Mouse (Mus musculus) spleen, adult 2 months (tissue): Measurements from ENCODE around the gene Gabbr2. TPM values are rescaled to one million over a fixed set of nuclear protein-coding genes. Genes with fewer than 3 reads are reported as not detected.

Experiments used
- DNase-seq, 2 experiments: peaks; one replicate each; pipeline versions ENCODE4 v3.0.0 to v3.0.0-alpha.2; 2012 to 2021; ENCODE audit warnings: low spot score in 2 of 2, low read depth in 1 of 2
- H3K27ac ChIP-seq: fragments of 200-500 bp; 2 replicates; pipeline ENCODE4 v1.5.1; 2012; ENCODE audit warnings: low read length, inconsistent platforms; ENCODE audit not compliant: insufficient read depth
- H3K27me3 ChIP-seq: fragments of 200-500 bp; 2 replicates; pipeline ENCODE4 v1.6.1; 2012; ENCODE audit warnings: mild to moderate bottlenecking, moderate library complexity, low read length, inconsistent platforms; ENCODE audit not compliant: control insufficient read depth, insufficient read depth
- H3K36me3 ChIP-seq: fragments of 200-500 bp; 2 replicates; pipeline ENCODE4 v1.6.1; 2012; ENCODE audit warnings: mild to moderate bottlenecking, low read length, inconsistent platforms; ENCODE audit not compliant: control insufficient read depth, insufficient read depth
- H3K4me1 ChIP-seq: fragments of 200-500 bp; 2 replicates; pipeline ENCODE4 v1.6.1; 2011; ENCODE audit warnings: inconsistent platforms; ENCODE audit not compliant: control insufficient read depth, insufficient read depth, insufficient read length
- H3K4me3 ChIP-seq: fragments of 200-500 bp; 2 replicates; pipeline ENCODE4 v1.5.1; 2011; ENCODE audit warnings: mild to moderate bottlenecking, inconsistent platforms; ENCODE audit not compliant: insufficient read depth, insufficient read length; ENCODE audit errors: extremely low read depth
- CTCF ChIP-seq: fragments of 200-500 bp; IDR thresholded peaks from 2 replicates; pipeline ENCODE4 v1.5.1; 2011; ENCODE audit warnings: mild to moderate bottlenecking, inconsistent platforms; ENCODE audit not compliant: insufficient read depth, insufficient read length, insufficient replicate concordance; ENCODE audit errors: extremely low read depth
- POLR2A ChIP-seq: fragments of 200-500 bp; IDR thresholded peaks from 2 replicates; pipeline ENCODE4 v1.6.1; 2011; ENCODE audit warnings: low read depth, low read length, inconsistent platforms
- WGBS: fragments of 180-500 bp; shearing (Covaris S2); methylation state at CpG from one replicate; pipeline ENCODE4 v1.1.7; 2018; 5-methylcytosine and 5-hydroxymethylcytosine counted together
- polyA plus RNA-seq: library from polyadenylated mRNA; depleted of rRNA; stranded (reverse); fragments of >200 nt; gene quantifications from 2 replicates; pipeline ENCODE4 v1.2.3, GENCODE M21; 2012

The Gabbr2 gene
- polyA plus RNA-seq, 1 experiment, result not detected

DNA sequence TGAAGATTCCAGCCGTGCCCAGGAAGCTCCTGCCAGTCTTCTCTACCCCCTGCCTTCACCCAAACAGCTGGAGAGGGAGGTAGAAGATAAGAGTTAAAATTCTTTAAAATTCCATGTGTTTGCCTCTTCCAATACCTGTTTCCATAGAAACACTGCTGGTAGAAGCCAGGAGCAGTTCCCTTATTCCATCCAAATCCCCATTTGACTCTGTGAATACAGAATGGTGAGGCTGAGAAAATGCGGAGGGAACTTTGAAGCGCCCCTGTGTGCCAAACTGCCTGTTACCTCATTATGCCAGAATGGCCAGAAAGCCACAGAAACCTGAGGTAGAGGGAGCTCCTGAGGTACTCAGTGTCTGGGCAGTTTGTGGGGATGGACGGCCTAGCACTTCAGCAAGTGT is 281.1 kb downstream of the Gabbr2 start:
- no peak overlapping the region for H3K4me3 ChIP-seq
- H3K27me3 ChIP-seq, result no peaks in the 10 kb centered on the region
- TF ChIP-seq CTCF (no peak), POLR2A (no peak)
- no peaks in the 10 kb centered on the region for H3K4me1 ChIP-seq
- WGBS, result 94% methylated on average over 4 of the region's 4 CpGs
- H3K27ac ChIP-seq, result no peak overlapping the region
- no peak for DNase-seq
- H3K36me3 ChIP-seq, result no peaks in the 10 kb centered on the region

DNA sequence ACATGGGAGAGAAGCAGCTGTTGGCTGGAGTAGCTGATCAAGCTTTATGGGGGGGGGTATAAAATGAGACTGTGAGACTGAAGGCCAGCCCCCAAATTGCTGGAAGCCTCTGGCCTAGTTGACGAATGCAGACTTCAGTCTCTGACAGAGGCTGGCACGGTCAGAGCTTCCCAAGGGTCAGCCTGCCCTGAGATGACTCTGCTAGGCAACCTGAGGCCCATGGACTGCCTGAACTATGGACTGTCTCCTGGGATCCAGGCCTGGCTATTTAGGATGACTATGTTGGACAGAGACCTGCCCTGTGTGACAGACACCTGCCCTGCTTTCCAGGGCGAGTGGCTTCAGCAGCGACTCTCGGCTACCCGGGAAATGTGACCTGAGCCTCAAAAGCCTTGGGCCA is 281.7 kb downstream of the Gabbr2 start:
- no peaks in the 10 kb centered on the region for H3K27me3 ChIP-seq
- DNase-seq, result no peak
- H3K4me3 ChIP-seq, result no peak overlapping the region
- no peak for TF ChIP-seq CTCF
- TF ChIP-seq POLR2A, result no peak
- 88% methylated on average over 6 of the region's 6 CpGs for WGBS
- no peaks in the 10 kb centered on the region for H3K4me1 ChIP-seq
- no peaks in the 10 kb centered on the region for H3K36me3 ChIP-seq
- H3K27ac ChIP-seq, result no peak overlapping the region

DNA sequence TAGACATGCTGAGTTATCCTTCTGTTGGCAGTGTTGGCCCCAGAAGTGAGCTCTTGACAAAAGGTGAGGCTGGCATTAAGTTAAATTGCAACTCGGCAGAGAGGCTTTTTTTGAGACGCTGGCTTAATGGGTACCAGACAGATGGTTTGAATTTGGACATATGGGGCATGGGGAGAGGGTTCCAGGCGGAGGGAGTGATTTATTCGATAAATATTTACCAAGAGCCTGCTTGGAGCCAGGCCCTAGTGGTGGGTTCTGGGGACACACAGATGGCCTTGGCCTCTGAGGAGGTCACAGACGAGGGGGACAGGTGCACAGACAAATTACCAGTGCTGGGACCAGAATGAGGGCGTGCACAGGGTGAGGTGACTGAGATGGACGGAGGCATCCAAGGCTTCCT is 282.2 kb downstream of the Gabbr2 start:
- WGBS, result 90% methylated on average over 7 of the region's 7 CpGs
- TF ChIP-seq POLR2A (no peak), CTCF (no peak)
- DNase-seq, result no peak
- H3K4me1 ChIP-seq, result no peaks in the 10 kb centered on the region
- H3K27me3 ChIP-seq, result no peaks in the 10 kb centered on the region
- H3K36me3 ChIP-seq, result no peaks in the 10 kb centered on the region
- no peak overlapping the region for H3K4me3 ChIP-seq
- H3K27ac ChIP-seq, result no peak overlapping the region

DNA sequence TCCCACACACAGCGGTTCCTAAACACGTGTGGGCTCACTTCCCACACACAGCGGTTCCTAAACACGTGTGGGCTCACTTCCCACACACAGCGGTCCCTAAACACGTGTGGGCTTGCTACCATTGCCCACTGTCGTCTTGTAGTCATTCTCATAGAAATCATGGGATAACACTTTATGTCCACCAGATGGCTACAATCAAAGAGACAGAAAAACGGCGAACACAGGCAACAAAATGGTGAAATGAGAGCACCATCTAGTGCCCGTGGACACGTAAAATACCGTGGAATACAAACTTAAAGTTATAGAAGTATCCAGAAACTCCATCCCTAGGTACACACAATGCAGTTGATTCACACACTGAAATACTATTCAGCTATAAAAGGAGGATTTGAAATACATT is 285.9 kb downstream of the Gabbr2 start:
- Histone ChIP-seq H3K4me1 (no peaks in the 10 kb centered on the region), H3K4me3 (no peak overlapping the region), H3K27me3 (no peaks in the 10 kb centered on the region), H3K36me3 (no peaks in the 10 kb centered on the region), H3K27ac (no peak overlapping the region)
- DNase-seq, result no peak
- TF ChIP-seq POLR2A, result no peak
- TF ChIP-seq CTCF, result no peak
- WGBS, result 60% methylated on average over 12 of the region's 12 CpGs

DNA sequence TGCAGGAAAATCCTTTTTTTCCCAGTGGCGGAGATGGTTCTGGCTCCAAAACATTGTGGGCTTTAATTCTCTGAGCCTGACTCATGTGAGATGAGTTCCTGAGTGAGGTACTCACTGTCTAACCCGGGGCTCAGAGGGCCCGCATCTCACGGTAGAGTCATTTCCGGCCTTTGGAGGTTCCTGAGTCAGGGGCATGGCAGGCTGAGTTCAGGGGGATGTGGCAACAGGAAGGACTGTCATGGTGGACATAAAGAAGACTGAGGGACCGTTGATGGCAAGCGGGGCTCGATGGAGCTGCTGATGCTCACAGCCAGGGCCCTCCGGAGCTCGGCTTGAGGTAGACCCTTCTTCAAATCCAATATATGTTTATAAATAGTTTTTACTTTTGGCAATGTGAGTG is 288.5 kb downstream of the Gabbr2 start:
- Histone ChIP-seq H3K4me1 (no peaks in the 10 kb centered on the region), H3K27me3 (no peaks in the 10 kb centered on the region), H3K36me3 (no peaks in the 10 kb centered on the region), H3K27ac (no peak overlapping the region), H3K4me3 (no peak overlapping the region)
- DNase-seq, result no peak
- 88% methylated on average over 10 of the region's 10 CpGs for WGBS
- no peak for TF ChIP-seq CTCF
- TF ChIP-seq POLR2A, result no peak

DNA sequence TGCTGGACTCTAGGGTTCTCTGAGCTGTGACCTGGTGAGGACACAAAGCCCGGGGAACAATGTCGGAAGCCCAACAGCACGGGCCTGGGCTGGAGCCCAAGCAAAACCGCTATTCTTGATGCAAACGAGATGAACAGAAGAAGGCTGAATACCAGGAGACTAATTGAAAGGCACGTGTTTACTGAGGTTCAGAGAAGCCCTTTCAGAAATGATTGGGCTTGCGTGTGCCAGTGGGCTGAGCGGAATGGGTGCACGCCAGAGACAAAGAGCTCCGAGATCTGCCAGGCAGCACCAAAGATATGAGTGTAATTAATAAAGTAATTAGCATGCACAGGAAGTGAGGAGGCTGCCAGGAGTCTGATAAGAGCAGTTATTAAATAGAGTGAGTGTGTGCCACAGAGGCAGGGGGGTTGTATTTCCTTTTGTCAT is 291.4 kb downstream of the Gabbr2 start:
- Histone ChIP-seq H3K36me3 (no peaks in the 10 kb centered on the region), H3K4me1 (no peaks in the 10 kb centered on the region), H3K27me3 (no peaks in the 10 kb centered on the region), H3K4me3 (no peak overlapping the region), H3K27ac (no peak overlapping the region)
- WGBS, result 78% methylated on average over 10 of the region's 10 CpGs
- TF ChIP-seq CTCF (no peak), POLR2A (no peak)
- no peak for DNase-seq

DNA sequence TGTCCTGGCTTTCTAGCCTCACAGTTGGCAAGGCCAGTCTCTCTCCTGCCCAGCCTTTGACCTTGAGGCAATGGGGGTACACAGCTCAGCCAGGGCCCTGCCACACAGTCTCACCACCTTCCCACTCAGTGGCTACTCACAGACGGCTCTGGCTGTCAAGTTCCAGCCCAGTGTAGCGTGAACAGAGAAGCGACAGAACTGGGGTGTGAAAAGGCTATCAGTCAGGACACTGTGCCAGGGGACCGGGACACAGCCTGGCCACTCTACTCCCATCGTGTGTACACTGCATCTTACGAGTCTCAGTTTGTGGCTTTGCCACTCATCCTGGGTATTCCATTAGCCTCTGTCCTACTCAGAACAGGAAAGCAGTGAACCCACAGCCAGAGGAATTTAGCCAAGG is 295.2 kb downstream of the Gabbr2 start:
- DNase-seq, result no peak
- Histone ChIP-seq H3K4me1 (no peaks in the 10 kb centered on the region), H3K27me3 (no peaks in the 10 kb centered on the region), H3K36me3 (no peaks in the 10 kb centered on the region), H3K27ac (no peak overlapping the region), H3K4me3 (no peak overlapping the region)
- WGBS, result 84% methylated on average over 6 of the region's 6 CpGs
- no peak for TF ChIP-seq CTCF
- TF ChIP-seq POLR2A, result no peak

DNA sequence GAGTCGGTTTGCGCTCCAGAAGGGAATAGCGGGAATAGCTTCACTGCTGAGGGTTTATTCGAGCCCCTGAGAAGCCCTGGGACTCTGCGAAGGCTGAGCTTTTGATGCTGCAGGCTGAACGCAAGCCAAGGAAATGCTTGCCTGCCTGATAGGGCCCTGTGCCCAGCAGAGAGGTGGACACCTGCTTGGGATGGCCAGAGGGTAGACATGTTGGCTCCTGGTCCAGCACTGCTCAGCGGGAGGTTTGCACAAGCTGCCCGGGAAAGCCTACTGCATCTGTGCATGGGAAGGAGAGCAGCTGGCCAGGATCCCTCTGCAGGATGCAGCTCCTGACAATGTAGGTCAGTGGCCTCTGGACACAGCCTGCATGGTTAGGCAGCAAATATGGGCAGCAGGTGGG is 301.1 kb downstream of the Gabbr2 start:
- Histone ChIP-seq H3K36me3 (no peaks in the 10 kb centered on the region), H3K4me1 (no peaks in the 10 kb centered on the region), H3K27me3 (no peaks in the 10 kb centered on the region), H3K4me3 (no peak overlapping the region), H3K27ac (no peak overlapping the region)
- 95% methylated on average over 8 of the region's 8 CpGs for WGBS
- DNase-seq, result no peak
- no peak for TF ChIP-seq POLR2A
- no peak for TF ChIP-seq CTCF
